Comparison of ENCODE assay signal across 26 mouse cellular contexts in the genomic region with DNA sequence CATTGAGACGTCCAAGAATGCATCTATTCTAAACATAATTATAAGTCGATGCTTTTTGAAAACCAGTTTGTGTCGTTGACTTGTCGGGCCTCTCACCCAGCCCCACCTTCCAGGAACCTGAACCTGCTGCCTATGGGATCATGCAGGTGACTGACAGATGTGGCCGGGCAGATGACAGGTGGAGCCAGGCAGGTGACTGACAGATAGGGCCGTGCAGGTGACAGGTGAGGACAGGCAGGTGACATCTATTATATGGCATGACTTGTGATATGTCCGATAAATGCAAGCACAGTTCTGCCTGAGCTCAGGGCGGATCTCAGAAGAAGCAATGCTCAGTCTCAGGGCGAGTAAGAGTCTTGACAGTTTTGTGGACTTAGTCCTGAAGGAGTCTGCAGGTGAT. TPM values are rescaled to one million over a fixed set of nuclear protein-coding genes. Genes with fewer than 3 reads are reported as not detected.
DNase-seq lines count a peak whose midpoint lies in the region; ATAC-seq lines count a peak whose summit lies in the region.
"Had no signal": no experiment of that assay in that cellular context is flagged by ENCODE, and none has a peak within 500 bp of the region (broad histone marks: within the 10 kb centered on the region; RNA-seq: fewer than 3 reads in every experiment).

No protein-coding gene starts in this region.

- no peaks in the 10 kb centered on the region for H3K36me3 ChIP-seq in megakaryocyte, embryonic 14.5 days (replicated peaks; ENCODE audit: low read length)
- no peaks in the 10 kb centered on the region for H3K36me3 ChIP-seq in intestine, embryonic 16.5 days (ENCODE audit: control insufficient read depth, insufficient read depth, low read length)
- H3K36me3 ChIP-seq: embryonic facial prominence, embryonic 13.5 days; embryonic facial prominence, embryonic 15.5 days; forebrain, embryonic 10.5 days; forebrain, embryonic 12.5 days had no signal

- H3K4me3 ChIP-seq in megakaryocyte, embryonic 14.5 days (replicated peaks): peak overlapping the region; percentile 28
- H3K4me3 ChIP-seq in intestine, embryonic 16.5 days (ENCODE audit: low read length): no peak overlapping the region
- H3K4me3 ChIP-seq: embryonic facial prominence, embryonic 13.5 days; embryonic facial prominence, embryonic 15.5 days; erythroblast, embryonic 14.5 days; forebrain, embryonic 10.5 days; forebrain, embryonic 12.5 days had no signal

- H3K4me2 ChIP-seq in intestine, embryonic 16.5 days (ENCODE audit: low read depth, low read length): no peak overlapping the region
- H3K4me2 ChIP-seq: embryonic facial prominence, embryonic 13.5 days; embryonic facial prominence, embryonic 15.5 days; forebrain, embryonic 12.5 days had no signal

- H3K9me3 ChIP-seq in megakaryocyte, embryonic 14.5 days: peaks cover 16% of the 10 kb centered on the region
- no peaks in the 10 kb centered on the region for H3K9me3 ChIP-seq in intestine, embryonic 16.5 days (ENCODE audit: control insufficient read depth, low read length)
- H3K9me3 ChIP-seq: embryonic facial prominence, embryonic 13.5 days; embryonic facial prominence, embryonic 15.5 days; forebrain, embryonic 10.5 days; forebrain, embryonic 12.5 days had no signal

- H3K9ac ChIP-seq in intestine, embryonic 16.5 days (ENCODE audit: low read depth, low read length): no peak overlapping the region
- H3K9ac ChIP-seq: embryonic facial prominence, embryonic 13.5 days; embryonic facial prominence, embryonic 15.5 days; forebrain, embryonic 12.5 days had no signal

- ATAC-seq in megakaryocyte, adult 5-6 weeks (ENCODE audit: poor library complexity, severe bottlenecking): no peak
- ATAC-seq in intestine, embryonic 16.5 days: peak; percentile 78
- ATAC-seq: forebrain, embryonic 14.5 days; forebrain, embryonic 16.5 days had no signal

- H3K4me1 ChIP-seq in megakaryocyte, embryonic 14.5 days: peaks cover 7% of the 10 kb centered on the region
- no peaks in the 10 kb centered on the region for H3K4me1 ChIP-seq in intestine, embryonic 16.5 days (ENCODE audit: control insufficient read depth, insufficient read depth, low read length)
- H3K4me1 ChIP-seq: embryonic facial prominence, embryonic 13.5 days; embryonic facial prominence, embryonic 15.5 days; forebrain, embryonic 10.5 days; forebrain, embryonic 12.5 days had no signal

- DNase-seq in layer of hippocampus, adult 9-10 months (ENCODE audit: low spot score): no peak
- DNase-seq in layer of hippocampus, adult 18-20 months (ENCODE audit: low spot score in 2 of 2): no peak
- DNase-seq: adrenal gland, adult 2 months; adrenal gland, postnatal 10 days; adrenal gland, postnatal 25 days; cerebellum, adult 11 months; cerebellum, adult 18-20 months; cerebellum, adult 8-10 months; cerebellum, adult 9-11 months; cerebellum, postnatal 14 days; cerebellum, postnatal 36 days; embryo, embryonic 11 days had no signal

- H3K27ac ChIP-seq in intestine, embryonic 16.5 days (ENCODE audit: low read length): no peak overlapping the region
- H3K27ac ChIP-seq: embryonic facial prominence, embryonic 13.5 days; embryonic facial prominence, embryonic 15.5 days; forebrain, embryonic 10.5 days; forebrain, embryonic 12.5 days had no signal

- WGBS in intestine, embryonic 16.5 days: 72% methylated on average over 9 of the region's 9 CpGs

- peaks cover 3% of the 10 kb centered on the region for H3K27me3 ChIP-seq in megakaryocyte, embryonic 14.5 days (replicated peaks)
- H3K27me3 ChIP-seq in intestine, embryonic 16.5 days (replicated peaks; ENCODE audit: control insufficient read depth, insufficient read depth, low read length): no peaks in the 10 kb centered on the region
- H3K27me3 ChIP-seq: embryonic facial prominence, embryonic 13.5 days; embryonic facial prominence, embryonic 15.5 days; forebrain, embryonic 12.5 days had no signal

RNA-seq across cellular contexts. Expression of a gene that starts 6.8 kb away (rescaled TPM):
- not detected in 2 replicates for polyA plus RNA-seq in megakaryocyte, embryonic 14.5 days (2012; ENCODE audit: insufficient read depth, low replicate concordance)
- not detected in 2 replicates for total RNA-seq in megakaryocyte, adult 5-6 weeks (2015)
- not detected in 2 replicates for total RNA-seq in megakaryocyte, adult 5-6 weeks (2017)
- polyA plus RNA-seq in intestine, embryonic 16.5 days (2015; fragmentation: Nextera tagmentation; extraction: Ambion mirVana): 0.65 and 0.95 TPM in 2 replicates
- not detected for total RNA-seq in layer of hippocampus, adult 18-20 months (2021)
- total RNA-seq: adrenal gland, postnatal 25 days; common myeloid progenitor, adult 5-6 weeks; ES-E14; MEL had no signal
- polyA plus RNA-seq: adrenal gland, adult 2 months; erythroblast, embryonic 14.5 days; forebrain, embryonic 14.5 days; forebrain, embryonic 16.5 days had no signal

RNA-seq across cellular contexts. Expression of a gene that starts 33.6 kb away (rescaled TPM):
- not detected in 2 replicates for polyA plus RNA-seq in megakaryocyte, embryonic 14.5 days (2012; ENCODE audit: insufficient read depth, low replicate concordance)
- total RNA-seq in megakaryocyte, adult 5-6 weeks (2015): 0.11 TPM in 1 of 2 replicates, not detected in the other
- 0.12 and 0.26 TPM in 2 replicates for total RNA-seq in megakaryocyte, adult 5-6 weeks (2017)
- 0.50 and 0.56 TPM in 2 replicates for polyA plus RNA-seq in intestine, embryonic 16.5 days (2015; fragmentation: Nextera tagmentation; extraction: Ambion mirVana)
- total RNA-seq in layer of hippocampus, adult 18-20 months (2021): 1 to 10 TPM; 1.9 to 2.0 TPM
- total RNA-seq: MEL had no signal
- polyA plus RNA-seq: C2C12; erythroblast, embryonic 14.5 days had no signal
